Mouse (Mus musculus) CD4-positive helper T cell, adult 2 months (primary cell): Measurements from ENCODE around the gene Fstl3.

Experiments used
- DNase-seq: peaks from one replicate; pipeline ENCODE4 v3.0.0-alpha.2; 2012; ENCODE audit warnings: low read depth, missing footprints, low spot score

Gene Fstl3

DNA sequence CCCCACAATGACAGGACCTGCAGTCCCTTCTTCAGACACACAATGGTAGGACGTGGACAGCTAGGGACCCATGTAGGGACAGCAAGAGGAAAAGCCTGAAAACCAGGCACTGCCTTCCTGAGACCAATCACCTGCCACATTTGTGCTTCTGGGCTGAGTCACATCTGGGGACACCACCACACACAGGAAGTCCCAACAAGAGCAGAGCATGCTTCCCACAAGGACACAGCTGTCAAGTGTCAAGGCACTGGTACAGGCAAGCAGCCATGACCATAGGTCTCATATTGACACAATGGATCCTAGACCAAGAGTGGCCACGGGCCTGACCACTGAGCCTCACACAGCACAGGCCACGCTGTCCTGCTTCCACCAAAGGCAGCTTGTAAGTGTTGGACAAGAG lies 14.2 kb upstream of the Fstl3 start:
- no peak for DNase-seq

DNA sequence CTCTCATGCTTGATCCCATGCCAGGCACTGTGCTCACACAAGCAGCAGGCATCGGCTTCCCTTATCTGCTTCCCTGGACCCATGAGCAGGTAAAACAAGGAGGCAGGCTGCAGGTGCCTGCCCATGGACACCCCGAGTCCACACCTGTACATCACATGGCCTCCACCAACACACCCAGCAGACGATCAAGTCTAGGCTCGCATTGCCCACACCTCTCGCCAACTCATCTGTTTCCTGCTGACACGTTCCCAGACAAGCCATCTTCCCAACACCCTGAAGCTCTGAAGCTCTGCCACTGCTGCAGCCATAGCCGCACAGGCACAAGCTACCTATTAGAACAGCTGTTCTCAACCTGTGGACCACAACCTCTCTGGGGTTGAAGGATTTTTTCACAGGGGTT lies 12.8 kb upstream of the Fstl3 start:
- no peak for DNase-seq

DNA sequence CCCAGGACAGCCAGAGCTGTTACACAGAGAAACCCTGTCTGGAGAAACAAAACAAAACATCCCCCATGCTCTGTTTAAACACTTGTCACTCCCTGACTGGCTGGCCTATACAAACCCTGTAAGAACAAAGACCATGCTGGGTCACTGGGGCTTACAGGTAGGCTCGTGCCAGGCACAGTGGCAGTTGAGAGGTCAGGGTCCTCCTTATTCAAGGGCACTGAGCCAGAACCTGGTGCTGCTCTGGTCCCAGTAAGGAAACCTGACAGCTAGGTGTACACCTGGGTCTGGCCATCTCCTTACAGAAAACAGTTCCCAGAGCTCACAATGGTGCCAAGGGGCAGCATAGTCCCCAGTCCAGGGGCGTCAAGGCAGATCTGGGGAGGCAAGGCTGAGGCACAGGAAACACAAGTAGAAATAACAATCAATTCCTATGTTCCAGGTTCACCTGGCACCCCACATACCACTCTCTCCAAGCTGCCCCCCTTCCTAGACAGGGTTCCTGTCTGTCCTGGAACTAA lies 11.8 kb upstream of the Fstl3 start:
- no peak for DNase-seq

DNA sequence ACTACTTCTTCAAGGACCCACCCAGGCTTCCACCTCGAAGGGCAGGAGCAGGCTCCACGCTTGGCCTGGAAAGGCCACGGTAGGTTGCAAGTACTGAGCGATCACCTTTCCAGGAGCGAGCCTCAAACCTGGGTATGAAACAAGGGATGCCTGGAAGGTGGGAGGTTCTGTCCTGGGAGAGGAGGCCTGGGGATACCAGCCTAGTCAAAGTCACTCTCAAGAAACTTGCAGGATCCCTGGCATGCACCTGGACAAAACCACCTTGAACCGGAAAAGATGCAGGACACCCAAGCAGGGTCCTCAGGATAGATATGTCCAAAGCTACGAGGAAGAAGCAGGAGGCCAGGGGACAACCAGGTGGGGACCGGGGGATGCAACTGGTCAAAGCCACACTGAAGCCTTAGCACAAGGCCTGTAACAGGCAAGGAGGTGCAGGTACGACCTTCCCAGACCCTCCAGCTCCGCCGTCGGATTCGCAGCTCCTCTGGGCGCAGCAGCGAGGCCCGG lies 11.0 kb upstream of the Fstl3 start:
- no peak for DNase-seq

DNA sequence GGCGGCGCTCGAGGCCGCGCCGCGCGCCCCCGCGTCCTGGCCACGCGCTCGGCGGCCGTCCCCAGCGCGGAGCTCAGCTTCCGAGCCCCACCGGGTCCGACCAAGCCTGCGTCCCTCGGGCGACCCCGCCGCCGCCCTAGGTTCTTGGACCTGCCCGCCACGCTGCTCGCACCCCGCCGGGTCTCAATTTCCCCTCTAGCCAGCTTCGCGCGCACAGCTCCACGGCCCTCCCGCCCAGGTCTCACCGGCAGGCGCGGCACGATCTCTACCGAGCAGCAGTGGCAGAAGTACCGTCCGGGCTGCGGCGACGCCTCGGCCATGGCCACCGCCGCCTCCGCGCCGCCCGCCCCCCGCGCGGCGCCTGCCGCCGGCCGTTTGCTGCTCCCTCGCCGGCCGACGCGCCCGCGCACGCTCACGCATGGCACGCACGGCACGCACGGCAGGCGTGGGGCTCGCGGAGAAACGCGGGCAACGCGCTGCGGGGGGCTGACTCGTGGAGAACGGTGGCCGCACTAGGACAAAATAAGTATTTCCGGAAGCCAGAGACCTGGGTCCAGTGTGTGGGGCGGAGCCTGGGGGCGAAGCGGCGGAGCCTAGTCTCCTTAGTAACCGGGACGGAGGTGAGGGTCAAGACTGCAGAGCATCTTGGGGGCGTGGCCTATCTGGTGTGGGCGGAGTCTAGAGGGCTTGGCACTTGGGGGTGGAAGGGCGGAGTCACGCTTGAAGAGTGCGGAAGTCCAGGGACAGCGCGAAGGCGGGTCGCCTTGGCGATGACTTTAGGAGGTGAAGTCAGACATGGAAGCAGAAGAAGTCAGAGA lies 10.4 kb upstream of the Fstl3 start, which contains the start of gene Rnf126:
TSS of gene Rnf126 (minus strand) at position 445 of the 818 bp plus-strand sequence.
- DNase-seq, result peak; percentile 98

DNA sequence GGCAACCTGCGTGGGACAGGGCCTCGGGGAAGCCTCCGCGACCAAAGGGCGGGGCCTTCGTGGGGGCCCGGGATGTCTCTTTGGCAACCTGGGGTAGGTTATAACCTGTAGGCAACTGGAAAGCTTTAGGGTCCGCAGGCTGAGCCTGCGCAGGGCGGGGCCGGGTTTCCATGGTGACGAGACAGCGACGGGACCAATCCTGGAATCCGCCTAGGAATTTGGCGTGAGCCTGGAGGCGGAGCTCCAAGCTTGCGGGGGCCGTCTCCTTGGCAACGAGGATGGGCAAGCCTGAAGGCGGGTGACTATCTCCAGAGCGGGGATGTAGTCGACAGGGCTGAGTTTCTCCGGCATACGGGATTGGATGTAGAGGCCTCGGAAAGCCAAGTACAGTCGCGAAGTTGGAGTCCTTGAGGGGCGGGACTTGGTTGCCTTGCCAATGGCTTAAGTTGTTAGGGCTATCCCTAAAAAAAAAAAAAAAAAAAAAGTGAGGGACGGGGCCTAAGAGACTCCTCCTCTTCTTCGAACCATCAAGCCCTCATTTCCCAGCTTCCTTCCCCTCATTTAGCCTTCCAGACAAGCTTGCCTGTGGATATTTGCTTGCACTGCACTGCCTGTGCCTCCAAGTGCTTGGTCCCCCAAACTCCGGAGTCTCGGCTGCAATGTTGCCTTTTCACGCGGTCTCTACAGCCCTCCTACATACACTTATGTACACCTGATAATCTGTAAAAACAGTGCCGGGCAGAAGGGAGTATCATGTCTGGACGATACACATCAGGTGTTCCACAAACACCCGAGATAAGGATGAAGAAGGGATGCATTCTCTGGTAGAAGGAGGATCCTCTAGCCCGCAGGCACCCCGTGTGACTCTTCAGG lies 9.5 kb upstream of the Fstl3 start:
- DNase-seq, result no peak

DNA sequence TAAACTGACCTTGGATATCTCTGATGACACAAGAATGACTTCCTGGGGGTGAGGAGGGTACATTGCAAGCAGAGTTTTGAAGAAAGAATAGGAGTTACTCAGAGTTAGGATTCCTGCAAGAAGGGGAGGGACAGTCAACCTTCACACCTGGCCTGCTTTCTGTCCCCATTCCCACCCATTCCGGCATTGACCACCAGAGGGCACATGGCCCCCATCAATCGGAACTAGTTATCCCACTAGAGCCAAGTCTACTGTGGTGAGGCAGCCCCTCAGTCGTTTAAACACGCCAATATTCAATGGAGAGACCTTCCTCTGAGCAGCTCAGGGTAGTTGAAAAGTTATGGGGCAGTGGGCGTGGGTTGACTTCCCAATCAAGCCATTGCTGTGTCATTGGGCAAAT lies 8.7 kb upstream of the Fstl3 start:
- peak; percentile 54 for DNase-seq

DNA sequence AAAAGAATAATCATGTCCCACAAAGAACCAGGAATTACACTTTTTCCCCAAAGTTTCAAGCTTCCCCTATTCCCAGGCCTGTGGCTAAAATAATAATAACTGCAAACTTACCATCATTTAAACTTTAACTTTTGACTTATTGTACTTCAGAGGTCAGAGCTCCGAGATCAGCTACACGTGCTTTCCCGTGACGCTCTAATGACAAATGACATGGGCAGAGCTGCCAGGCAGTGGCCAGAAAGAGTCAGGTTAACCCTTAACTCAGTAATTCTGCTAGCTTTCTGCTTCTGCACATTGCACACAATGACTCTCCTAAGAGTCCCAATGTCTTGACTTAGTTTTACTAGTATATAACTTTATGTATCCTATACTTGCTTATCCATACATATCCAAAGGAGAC lies 7.7 kb upstream of the Fstl3 start:
- no peak for DNase-seq

DNA sequence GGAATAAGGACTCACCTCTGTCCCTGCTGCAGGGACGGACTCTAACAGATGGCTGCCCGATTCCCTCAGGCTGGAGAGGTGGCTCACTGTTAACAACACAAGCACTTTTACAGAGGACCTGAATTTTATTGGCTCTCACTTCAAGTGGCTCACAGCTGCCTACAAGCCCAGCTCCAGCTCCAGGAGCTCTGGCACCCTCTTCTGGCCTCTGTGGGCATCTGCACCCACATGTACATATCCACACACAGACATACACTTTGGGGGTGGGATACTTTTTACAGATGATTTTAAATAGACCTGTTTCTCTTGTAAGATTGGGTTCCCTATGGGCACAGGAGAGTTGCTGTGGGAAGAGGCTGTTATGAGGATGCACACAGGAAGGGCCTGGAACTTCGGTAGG lies 4.8 kb upstream of the Fstl3 start:
- DNase-seq, result no peak

DNA sequence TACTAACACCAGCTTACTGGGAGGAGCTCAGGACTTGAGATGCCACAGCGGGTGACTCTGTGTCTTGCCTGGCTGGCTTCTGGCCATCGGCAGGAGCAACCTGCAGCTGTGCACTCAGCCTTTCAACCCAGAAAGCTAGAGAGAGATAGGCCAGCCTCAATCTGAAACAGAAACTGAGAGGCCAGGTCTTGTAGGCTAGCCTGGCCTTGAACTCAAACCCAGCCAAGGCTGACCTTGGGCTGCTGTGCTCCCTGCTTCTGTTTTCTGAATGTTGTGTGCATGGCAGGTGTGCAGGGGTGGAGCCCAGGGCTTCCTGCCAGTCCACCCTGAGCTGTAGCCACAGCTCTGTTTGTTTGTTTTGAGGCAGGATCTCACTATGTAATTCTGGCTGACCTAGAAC lies 3.9 kb upstream of the Fstl3 start:
- no peak for DNase-seq

DNA sequence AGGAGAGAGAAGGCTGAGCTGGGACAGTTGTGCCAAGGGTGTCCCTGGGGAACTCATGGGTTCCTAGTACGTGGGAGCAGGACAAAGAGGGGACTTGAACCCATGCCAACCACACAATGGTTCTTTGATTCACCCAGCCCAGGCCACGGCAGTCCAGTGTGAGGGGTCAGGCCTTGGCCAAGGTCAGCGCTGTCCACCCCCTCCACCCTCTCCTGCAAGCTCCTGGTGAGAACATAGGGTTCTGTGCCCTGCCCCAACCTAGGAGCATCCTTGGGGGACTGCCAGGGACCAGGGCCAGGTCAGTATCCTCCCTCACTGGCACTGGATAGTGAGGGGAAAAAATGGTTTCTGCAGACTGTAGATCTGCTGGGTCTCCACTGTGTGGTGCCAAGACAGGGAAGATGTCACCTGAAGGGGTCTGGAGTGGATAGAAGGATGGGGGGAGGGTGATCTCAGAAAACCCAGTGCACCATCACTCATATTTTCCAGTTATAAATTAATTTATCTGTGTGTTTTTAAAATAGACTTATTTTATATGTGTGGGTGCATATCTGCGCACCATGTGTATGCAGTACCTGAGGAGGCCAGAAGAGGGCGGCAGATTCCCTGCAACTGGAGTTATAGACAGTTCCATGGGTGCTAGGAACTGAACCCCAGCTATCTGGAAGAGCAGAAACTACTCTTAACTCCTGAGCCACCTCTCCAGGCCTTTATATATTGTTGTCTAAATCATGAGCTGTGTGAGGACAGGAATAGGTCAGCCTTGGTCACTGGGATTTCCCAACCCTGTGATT lies 2.4 kb upstream of the Fstl3 start:
- DNase-seq, result no peak

DNA sequence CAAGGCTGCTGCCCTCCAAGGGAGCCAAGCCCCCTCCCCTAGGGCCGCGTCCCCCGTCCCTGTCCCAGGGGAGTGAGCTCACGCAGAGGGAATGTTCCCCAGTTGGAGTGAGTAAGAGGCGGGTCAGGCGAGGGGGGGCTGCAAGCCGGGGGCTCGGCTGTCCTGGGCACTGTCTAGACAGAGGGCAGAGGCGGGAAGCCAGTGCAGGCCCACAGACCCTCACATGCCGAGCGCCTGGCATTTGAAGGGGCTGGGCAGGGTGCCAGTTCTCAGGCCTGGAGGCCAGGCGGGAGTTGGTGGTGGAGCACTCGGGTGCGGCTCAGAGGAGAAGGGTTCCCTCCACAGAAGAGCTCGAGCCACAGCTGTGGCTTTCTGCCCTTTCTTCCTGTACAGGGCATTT lies 934 bp downstream of the Fstl3 start:
- no peak for DNase-seq

DNA sequence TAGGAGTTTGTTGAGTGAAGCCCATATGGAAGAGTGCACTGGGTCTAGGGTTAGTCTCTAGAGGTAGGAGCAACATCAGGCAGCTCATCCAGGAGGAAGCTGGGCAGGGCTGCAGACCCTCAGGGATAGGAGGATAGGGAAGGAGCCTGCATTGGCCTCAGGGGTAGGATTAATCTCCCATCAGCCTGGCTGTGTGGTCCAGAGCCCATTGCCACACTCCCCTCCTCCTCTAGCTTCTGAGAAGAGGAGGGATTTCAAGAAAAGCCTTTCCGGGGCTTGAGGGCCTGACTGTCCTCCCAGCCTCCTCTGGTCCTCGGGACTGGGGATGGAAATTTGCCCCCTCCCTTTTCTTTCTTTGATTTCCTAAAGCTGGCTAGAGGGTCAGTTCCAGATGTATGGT lies 2.1 kb downstream of the Fstl3 start:
- no peak for DNase-seq

DNA sequence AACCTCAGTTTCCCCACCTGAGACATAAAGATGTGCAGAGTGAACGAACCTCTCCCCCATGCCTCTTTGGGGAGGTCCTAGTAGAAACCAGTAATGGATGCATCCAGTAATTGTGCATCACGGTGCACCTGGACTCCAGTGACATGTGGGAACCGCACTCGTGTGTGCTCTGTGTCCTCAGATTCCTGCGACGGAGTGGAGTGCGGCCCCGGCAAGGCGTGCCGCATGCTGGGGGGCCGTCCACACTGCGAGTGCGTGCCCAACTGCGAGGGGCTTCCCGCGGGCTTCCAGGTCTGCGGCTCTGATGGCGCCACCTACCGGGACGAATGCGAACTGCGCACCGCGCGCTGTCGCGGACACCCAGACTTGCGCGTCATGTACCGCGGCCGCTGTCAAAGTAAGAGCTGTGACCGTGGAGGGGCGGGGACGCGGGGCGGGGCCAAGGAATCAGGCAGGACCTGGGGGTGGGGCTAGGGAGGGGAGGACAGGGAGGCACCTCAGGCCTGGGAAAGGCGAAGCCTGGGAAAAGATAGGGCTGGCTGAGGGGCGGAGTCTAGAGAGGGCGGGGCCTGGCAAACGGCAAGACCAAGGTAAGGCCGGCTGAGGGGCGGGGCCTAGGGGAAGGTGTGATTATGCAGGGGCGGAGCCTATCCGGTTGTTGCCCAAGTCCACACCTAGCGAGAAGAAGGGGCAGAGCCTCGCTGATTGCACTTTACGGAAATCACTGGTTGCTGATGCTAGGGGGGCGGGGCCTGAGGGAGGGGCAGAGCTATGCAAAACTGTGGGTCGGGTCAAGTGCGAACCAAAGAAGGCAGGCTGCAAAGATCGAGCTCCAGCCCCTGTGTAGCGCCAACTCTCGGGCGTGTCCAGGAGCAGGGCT lies 3.0 kb downstream of the Fstl3 start:
- DNase-seq, result peak; percentile 98

DNA sequence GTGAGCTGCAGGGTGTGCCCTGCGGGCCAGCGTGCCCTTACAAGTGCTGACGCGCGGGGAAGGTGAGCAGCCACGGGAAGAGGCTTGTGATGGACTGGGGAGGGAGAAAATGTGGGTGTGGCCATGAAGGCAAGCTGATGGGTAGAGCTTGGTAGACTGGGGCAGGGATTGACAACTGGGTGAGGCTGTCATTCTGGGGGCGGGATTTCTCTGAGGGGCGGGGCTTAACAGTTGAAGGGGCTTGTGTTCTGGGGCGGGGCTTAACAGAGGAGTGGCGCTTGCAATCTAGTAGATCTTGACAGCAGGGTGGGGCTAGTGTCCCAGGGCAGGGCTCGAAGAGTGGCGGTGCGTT lies 3.6 kb downstream of the Fstl3 start:
- no peak for DNase-seq

DNA sequence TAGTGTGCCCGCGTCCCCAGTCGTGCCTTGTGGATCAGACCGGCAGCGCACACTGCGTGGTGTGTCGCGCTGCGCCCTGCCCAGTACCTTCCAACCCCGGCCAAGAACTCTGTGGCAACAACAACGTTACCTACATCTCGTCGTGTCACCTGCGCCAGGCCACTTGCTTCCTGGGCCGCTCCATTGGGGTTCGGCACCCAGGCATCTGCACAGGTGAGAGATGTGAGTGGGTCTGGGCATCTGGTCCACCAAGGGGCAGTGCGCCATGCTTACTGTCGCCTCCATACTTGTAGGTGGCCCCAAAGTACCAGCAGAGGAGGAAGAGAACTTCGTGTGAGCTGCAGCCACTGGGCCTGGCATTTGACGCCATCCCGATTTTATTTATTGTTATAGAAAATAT lies 4.1 kb downstream of the Fstl3 start:
- no peak for DNase-seq

DNA sequence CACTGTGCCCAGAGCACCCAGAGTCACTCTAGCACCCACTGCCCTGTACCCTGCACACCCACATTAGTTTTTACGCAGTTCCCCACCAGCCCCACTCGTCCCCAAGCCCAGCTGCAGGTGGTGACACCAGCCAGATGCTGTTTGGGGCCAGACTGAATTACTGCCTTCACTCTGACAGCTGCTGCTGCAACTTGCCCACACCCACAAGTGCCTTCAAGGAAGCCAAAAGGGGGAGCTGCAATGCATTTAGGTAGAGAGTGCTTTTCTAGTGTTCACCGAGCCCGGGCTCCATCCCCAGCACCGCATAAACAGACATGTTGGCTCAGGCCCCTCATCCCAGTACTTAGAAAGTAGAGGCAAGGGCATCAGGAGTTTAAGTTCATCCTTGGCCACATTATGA lies 4.9 kb downstream of the Fstl3 start:
- DNase-seq, result no peak

DNA sequence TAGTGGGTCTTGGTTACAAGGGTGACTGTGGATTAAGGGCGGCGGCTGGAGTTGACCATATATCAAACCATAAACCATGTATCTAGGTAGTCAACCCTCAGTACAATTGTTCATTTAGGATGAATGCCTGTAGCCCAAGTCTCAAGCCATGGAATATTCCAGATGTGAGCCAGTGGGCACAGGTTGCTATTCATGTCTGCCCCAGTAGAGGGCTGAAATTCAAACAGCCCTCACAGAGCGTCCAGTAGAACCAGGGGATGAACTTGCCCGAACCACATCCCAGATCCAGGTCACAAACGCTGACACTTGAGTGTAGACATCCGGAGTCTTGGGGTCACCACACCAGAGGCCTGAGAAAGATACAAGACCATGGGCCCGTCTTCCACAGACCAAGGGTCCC lies 6.0 kb downstream of the Fstl3 start:
- no peak for DNase-seq

DNA sequence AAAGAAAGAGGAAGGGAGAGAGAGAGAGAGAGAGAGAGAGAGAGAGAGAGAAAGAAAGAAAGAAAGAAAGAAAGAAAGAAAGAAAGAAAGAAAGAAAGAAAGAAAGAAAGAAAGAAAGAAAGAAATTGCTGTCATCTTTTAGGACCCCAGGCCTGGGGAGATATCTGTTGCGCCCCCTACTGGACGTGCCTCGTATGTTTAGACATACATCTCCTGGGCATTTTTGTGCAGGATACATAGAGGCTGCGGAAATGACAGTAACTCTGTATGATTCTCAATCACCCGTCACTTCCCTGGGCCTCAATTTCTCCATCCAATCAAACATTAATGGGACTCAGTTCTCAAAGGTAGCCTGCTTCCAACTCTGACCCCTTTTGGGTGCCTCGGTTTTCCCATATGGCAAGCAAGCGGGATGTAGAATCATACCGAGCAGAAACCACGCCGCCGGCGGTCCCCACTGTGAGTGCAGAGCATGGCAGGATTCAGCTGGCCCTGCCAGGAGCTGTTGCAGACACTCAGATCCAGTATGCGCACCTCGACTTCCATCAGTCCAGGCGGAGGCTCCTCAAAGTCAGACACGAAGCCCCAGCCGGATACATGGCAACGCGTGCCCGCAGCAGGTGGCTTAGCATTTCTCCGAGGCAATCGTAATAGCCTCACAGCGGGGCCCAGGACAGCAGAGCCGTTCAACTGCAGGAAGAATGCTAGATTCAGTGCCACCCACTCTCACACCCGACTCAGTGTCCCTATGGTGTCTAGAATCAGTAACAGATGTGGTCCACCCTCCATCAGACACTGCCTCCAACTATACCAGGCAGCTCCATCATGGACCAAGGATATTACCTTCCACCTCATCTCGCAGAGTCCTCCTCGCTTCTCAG lies 7.1 kb downstream of the Fstl3 start:
- DNase-seq, result peak; percentile 53
